Mouse (Mus musculus) heart, embryonic 10.5 days (tissue): ENCODE measurements around the gene Olfr472. TPM values are rescaled to one million over a fixed set of nuclear protein-coding genes. Genes with fewer than 3 reads are reported as not detected.
"Not testable (repeated sequence)": the region's sequence is repeated elsewhere in the genome, so short reads cannot be mapped to it uniquely, and the experiment has no call there.

Source experiments
- DNase-seq: peaks from one replicate; pipeline ENCODE4 v3.0.0-alpha.2; 2017; ENCODE audit warnings: low spot score
- H3K27ac ChIP-seq: fragments of 300-500 bp; sonication (generic); 2 replicates; pipeline ENCODE4 v1.5.1; 2016; ENCODE audit warnings: mild to moderate bottlenecking
- H3K27me3 ChIP-seq: fragments of 300-500 bp; sonication (generic); 2 replicates; pipeline ENCODE4 v1.6.1; 2016; ENCODE audit warnings: mild to moderate bottlenecking; ENCODE audit not compliant: poor library complexity, insufficient read depth, severe bottlenecking
- H3K36me3 ChIP-seq: fragments of 300-500 bp; sonication (generic); 2 replicates; pipeline ENCODE4 v1.6.1; 2016; ENCODE audit warnings: mild to moderate bottlenecking, moderate library complexity
- H3K4me1 ChIP-seq: fragments of 300-500 bp; sonication (generic); 2 replicates; pipeline ENCODE4 v1.6.1; 2016; ENCODE audit warnings: mild to moderate bottlenecking
- H3K4me3 ChIP-seq: fragments of 300-500 bp; sonication (generic); 2 replicates; pipeline ENCODE4 v1.5.1; 2016; ENCODE audit warnings: mild to moderate bottlenecking, moderate library complexity
- H3K9me3 ChIP-seq: fragments of 300-500 bp; sonication (generic); 2 replicates; pipeline ENCODE4 v1.6.1; 2016; ENCODE audit warnings: mild to moderate bottlenecking, moderate library complexity
- WGBS: fragments of 180-500 bp; shearing (Covaris S2); methylation state at CpG from one replicate; pipeline ENCODE4 v1.1.7; 2016; 5-methylcytosine and 5-hydroxymethylcytosine counted together
- polyA plus RNA-seq: library from polyadenylated mRNA; unstranded; fragments of >200 nt; fragmentation: Nextera tagmentation; extraction: Ambion mirVana; gene quantifications from 2 replicates; pipeline ENCODE4 v1.2.1, GENCODE M21; 2016

Olfr472 gene
- 0.03 TPM in 1 of 2 replicates, not detected in the other for polyA plus RNA-seq

DNA sequence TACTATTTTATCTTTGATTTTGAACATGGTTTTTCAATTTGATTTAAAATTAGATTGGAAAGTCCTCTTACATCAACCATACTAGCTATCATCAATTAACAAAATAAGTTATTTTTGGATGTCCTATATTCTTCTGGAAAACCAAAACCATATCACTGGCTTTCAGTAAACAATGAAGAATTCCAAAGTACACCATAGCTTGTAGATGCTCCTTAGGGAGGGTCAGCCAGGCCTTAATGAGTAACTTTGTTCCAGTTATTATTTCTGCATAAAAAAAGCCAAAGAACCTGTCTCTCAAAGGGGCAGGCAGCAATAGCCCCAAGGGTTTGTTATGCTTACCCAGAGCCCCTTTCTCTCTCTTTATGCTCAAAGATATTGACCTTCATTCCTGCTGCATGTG lies at the start of gene Olfr472:
Olfr472 (plus strand) TSS at position 301 of the 400 bp plus-strand sequence.
- Histone ChIP-seq H3K27me3 (no peaks in the 10 kb centered on the region), H3K27ac (no peak within 1 kb of the TSS), H3K4me3 (no peak within 1 kb of the TSS), H3K36me3 (no peaks in the 10 kb centered on the region), H3K9me3 (no peaks in the 10 kb centered on the region), H3K4me1 (no peaks in the 10 kb centered on the region)
- no peak for DNase-seq

GRCm38 (mm10) chr7:107930146-107930545 lies 32.4 kb downstream of the Olfr472 start, which contains the start of gene Olfr473:
Olfr473 (plus strand) TSS chr7:107930446.
- Histone ChIP-seq H3K9me3 (no peaks in the 10 kb centered on the region; the same call in 1 of the 2 replicates), H3K4me1 (no peaks in the 10 kb centered on the region), H3K27me3 (no peaks in the 10 kb centered on the region), H3K4me3 (no peak within 1 kb of the TSS), H3K36me3 (no peaks in the 10 kb centered on the region), H3K27ac (no peak within 1 kb of the TSS)
- no peak for DNase-seq
- 86% methylated on average over 1 of the region's 1 CpGs for WGBS

DNA sequence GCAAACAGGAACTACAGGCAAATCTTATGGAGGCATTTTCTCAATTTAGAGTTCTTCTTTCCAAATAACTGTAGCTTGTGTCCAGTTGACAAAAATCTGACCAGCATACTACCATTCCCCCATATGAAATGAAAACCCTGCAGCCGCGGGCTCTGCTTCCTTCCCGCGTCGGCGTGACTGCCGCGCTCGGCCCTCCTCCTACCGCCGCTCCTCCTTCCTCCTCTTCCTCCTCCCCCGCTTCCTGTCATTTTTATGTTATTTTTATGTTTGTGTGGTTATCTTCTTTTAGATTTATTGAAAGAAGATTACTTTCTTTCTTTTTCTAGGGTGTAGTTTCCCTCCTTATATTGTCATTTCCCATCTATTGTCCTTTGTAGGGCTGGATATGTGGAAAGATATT lies 54.8 kb downstream of the Olfr472 start:
- not testable (repeated sequence) for H3K27ac ChIP-seq, H3K27me3 ChIP-seq, H3K4me1 ChIP-seq, DNase-seq, H3K9me3 ChIP-seq, H3K4me3 ChIP-seq, H3K36me3 ChIP-seq
- WGBS: 96% methylated on average over 12 of the region's 12 CpGs

DNA sequence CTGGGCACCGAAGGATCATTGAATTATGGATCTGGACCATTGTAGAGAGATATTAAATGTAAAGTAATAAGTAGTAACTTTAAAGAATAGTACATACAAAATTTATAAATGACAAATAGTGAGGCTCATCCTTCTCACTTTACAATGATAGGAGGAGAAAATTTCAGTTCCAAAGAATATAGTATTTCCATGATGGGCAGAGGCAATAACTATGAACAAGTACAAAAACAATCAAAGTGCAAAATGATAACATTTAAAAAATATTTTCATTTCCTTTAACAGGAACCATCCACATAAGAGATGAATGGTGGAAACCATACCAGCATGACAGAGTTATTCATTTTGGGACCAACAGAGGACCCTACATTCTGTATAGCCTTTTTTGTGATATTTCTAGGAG lies 56.6 kb downstream of the Olfr472 start, which contains the start of gene Olfr474:
Olfr474 (plus strand) TSS at position 301 of the 400 bp plus-strand sequence.
- no peaks in the 10 kb centered on the region for H3K27me3 ChIP-seq
- H3K4me3 ChIP-seq: no peak within 1 kb of the TSS
- H3K4me1 ChIP-seq: no peaks in the 10 kb centered on the region
- no peaks in the 10 kb centered on the region; the same call in 1 of the 2 replicates for H3K9me3 ChIP-seq
- no peak for DNase-seq
- no peaks in the 10 kb centered on the region for H3K36me3 ChIP-seq
- H3K27ac ChIP-seq: no peak within 1 kb of the TSS
- 75% methylated on average over 1 of the region's 1 CpGs for WGBS

Other genes with a start within 250 kb of the Olfr472 start
- gene Cyb5r2, start 139.9 kb upstream of the Olfr472 start, polyA plus RNA-seq: 1.2 and 1.3 TPM in 2 replicates
- gene Ovch2, start 96.7 kb upstream of the Olfr472 start, polyA plus RNA-seq: not detected in 2 replicates
- gene Olfr467, start 85.6 kb upstream of the Olfr472 start, polyA plus RNA-seq: not detected in 2 replicates
- gene Olfr469, start 72.4 kb upstream of the Olfr472 start, polyA plus RNA-seq: not detected in 2 replicates
- not detected in 2 replicates for gene Olfr470, start 50.4 kb upstream of the Olfr472 start, polyA plus RNA-seq
- not detected in 2 replicates for gene Olfr473, start 32.5 kb downstream of the Olfr472 start, polyA plus RNA-seq
- not detected in 2 replicates for gene Olfr474, start 56.7 kb downstream of the Olfr472 start, polyA plus RNA-seq
- not detected in 2 replicates for gene Olfr476, start 66.9 kb downstream of the Olfr472 start, polyA plus RNA-seq
- gene Olfr477, start 88.8 kb downstream of the Olfr472 start, polyA plus RNA-seq: not detected in 2 replicates
- gene Olfr478, start 136.1 kb downstream of the Olfr472 start, polyA plus RNA-seq: not detected in 2 replicates
- not detected in 2 replicates for gene Olfr479, start 152.8 kb downstream of the Olfr472 start, polyA plus RNA-seq
- gene Olfr480, start 169.4 kb downstream of the Olfr472 start, polyA plus RNA-seq: not detected in 2 replicates
- gene Olfr481, start 182.0 kb downstream of the Olfr472 start, polyA plus RNA-seq: not detected in 2 replicates
- gene Olfr482, start 199.7 kb downstream of the Olfr472 start, polyA plus RNA-seq: not detected in 2 replicates
- gene Olfr483, start 202.9 kb downstream of the Olfr472 start, polyA plus RNA-seq: not detected in 2 replicates
- gene Olfr484, start 229.5 kb downstream of the Olfr472 start, polyA plus RNA-seq: not detected in 2 replicates